Mouse (Mus musculus): ENCODE measurements around the gene Ptprn. TPM values are rescaled to one million over a fixed set of nuclear protein-coding genes. Genes with fewer than 3 reads are reported as not detected.

Ptprn gene
- polyA plus RNA-seq, 1 experiment = 3.6 TPM

DNA sequence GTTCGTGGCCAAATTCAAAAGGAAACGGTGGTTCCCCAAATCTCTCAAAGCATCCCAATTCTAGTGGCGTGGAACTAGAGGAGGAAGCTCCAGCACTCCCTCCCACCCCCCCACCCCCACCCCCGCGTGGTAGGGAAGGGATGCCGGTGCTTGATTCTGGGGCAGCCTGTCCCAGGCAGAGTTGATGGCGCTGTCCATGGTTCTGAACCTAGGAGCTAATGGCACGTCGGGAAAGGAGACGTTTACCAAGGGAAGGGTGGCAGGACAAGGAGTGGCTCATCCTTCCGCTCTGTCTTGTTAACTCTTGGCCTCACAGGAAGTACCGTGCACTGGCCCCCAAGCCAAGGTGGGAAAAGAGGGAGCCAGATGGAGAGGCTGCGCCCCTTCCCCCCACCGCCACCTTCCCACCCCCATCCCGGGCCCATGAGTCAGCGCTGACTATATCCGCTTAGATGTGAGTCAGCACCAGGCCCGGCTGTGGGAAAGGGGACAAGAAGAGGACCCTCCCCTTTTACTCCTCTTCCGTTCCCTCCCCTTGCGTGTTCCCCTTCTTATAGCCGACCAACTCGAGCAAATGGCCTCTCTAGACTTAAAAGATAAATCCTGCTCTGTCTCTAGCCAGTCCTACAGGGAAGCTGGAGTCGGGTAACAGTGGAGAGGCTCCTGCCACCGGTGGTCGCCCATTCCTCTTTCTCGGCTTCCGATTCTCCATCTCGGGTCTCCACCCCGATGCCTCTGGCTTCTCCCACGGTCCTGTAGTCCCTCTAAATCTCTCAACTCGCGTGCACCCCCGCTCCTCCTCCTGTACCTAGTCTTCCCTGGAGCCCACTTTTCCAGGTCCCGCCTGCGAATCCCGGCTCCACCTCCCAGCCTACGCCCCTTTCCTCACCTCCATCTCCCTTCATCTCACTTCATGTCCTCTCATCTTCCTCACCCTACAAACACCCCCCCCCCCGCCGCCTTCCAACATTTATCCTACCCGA is 1.0 kb downstream of the Ptprn start:
- H3K27me3 ChIP-seq (ENCODE audit: control insufficient read depth, insufficient read depth, insufficient read length) = peaks cover 11% of the 10 kb centered on the region
- H3K4me3 ChIP-seq = peak overlapping the region; percentile 9
- H3K4me2 ChIP-seq (ENCODE audit: low read depth) = peak overlapping the region; percentile 65
- no peaks in the 10 kb centered on the region for H3K36me3 ChIP-seq (ENCODE audit: control insufficient read depth, insufficient read depth)
- H3ac ChIP-seq (ENCODE audit: control insufficient read depth, insufficient read length) = no peak overlapping the region
- TF ChIP-seq POLR2A (IDR thresholded peaks at IDR 0.05; ENCODE audit: insufficient read length, low read depth) (no peak), MAX (IDR thresholded peaks at IDR 0.05; ENCODE audit: low read depth) (peak; percentile 55), REST (IDR thresholded peaks at IDR 0.05; ENCODE audit: insufficient read depth, insufficient read length) (peak; percentile 99)
- H3K79me2 ChIP-seq (ENCODE audit: control insufficient read depth, insufficient read depth) = no peaks in the 10 kb centered on the region

DNA sequence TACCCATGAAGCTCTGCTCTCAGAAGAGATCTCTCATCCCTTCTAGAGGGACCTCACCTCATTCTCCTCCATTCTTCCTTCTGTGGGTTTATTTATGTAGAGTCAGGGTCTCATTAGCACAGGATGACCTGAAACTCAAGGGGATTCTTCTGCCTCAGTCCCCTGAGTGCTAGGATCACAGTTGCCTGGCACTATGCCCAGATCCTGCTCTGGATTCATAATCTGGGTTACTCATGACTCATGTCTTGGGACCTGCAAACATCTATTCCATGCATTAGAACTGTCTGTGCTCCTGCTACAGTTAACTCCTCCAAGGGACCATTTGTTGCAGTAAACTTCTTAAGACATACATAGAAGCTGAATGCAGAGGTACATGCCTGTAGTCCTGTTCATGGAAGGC is 3.0 kb downstream of the Ptprn start:
- Histone ChIP-seq H3K4me3 (no peak overlapping the region), H3K27me3 (ENCODE audit: control insufficient read depth, insufficient read depth, insufficient read length) (peaks cover 11% of the 10 kb centered on the region)

DNA sequence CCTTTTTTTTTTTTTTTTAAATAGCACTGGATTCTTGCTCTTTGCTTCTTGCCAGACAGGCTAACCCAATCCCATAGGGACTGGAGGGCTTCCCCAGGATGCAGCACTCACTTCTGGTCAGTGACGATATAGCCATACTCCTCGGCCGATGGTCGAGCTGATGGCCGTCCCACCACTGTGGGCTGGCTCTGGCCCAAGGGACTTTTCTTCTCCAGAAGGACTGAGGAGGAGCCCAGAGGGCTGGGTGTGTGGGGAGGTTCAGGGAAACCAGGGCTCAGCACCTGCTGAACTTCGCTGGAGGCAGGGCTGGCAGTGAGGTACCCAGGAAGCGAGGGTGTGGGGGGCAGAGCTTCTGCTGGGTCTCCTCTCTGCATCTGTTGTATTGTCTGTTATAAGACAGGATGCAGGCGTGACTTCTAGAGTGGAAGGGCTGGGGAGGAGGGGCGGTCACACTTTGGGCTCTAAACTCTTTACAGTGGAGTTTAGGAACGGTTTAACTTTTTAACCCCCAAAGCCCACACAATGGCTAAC is 8.7 kb downstream of the Ptprn start:
- Histone ChIP-seq H3K36me3 (ENCODE audit: control insufficient read depth, insufficient read depth) (no peaks in the 10 kb centered on the region), H3ac (ENCODE audit: control insufficient read depth, insufficient read length) (no peak overlapping the region), H3K79me2 (ENCODE audit: control insufficient read depth, insufficient read depth) (no peaks in the 10 kb centered on the region), H3K4me3 (no peak overlapping the region), H3K4me2 (ENCODE audit: low read depth) (no peak overlapping the region), H3K27me3 (ENCODE audit: control insufficient read depth, insufficient read depth, insufficient read length) (no peaks in the 10 kb centered on the region)
- no peak for TF ChIP-seq MYOD1 (IDR thresholded peaks at IDR 0.05; ENCODE audit: control insufficient read depth in 1 of 3, insufficient read length in 2 of 3, low read depth in 2 of 3)
- TF ChIP-seq POLR2AphosphoS2 (IDR thresholded peaks at IDR 0.05; ENCODE audit: insufficient read length, low read depth) = no peak

More for the DNA sequence above, 3.0 kb downstream of the Ptprn start:
- Histone ChIP-seq H3ac (ENCODE audit: control insufficient read depth, insufficient read length) (no peak overlapping the region), H3K36me3 (ENCODE audit: control insufficient read depth, insufficient read depth) (no peaks in the 10 kb centered on the region), H3K4me2 (ENCODE audit: low read depth) (no peak overlapping the region), H3K79me2 (ENCODE audit: control insufficient read depth, insufficient read depth) (no peaks in the 10 kb centered on the region)
- TF ChIP-seq REST (IDR thresholded peaks at IDR 0.05; ENCODE audit: insufficient read depth, insufficient read length) = no peak
- no peak for TF ChIP-seq USF1 (IDR thresholded peaks at IDR 0.05; ENCODE audit: low read depth)
- no peak for TF ChIP-seq MAX (IDR thresholded peaks at IDR 0.05; ENCODE audit: low read depth)
- TF ChIP-seq TCF12 (IDR thresholded peaks at IDR 0.05; ENCODE audit: insufficient read depth, poor library complexity, severe bottlenecking) = no peak
- no peak for TF ChIP-seq MYOD1 (IDR thresholded peaks at IDR 0.05; ENCODE audit: control insufficient read depth in 1 of 3, insufficient read length in 2 of 3, low read depth in 2 of 3)
- no peak for TF ChIP-seq POLR2A (IDR thresholded peaks at IDR 0.05; ENCODE audit: insufficient read length, low read depth)

DNA sequence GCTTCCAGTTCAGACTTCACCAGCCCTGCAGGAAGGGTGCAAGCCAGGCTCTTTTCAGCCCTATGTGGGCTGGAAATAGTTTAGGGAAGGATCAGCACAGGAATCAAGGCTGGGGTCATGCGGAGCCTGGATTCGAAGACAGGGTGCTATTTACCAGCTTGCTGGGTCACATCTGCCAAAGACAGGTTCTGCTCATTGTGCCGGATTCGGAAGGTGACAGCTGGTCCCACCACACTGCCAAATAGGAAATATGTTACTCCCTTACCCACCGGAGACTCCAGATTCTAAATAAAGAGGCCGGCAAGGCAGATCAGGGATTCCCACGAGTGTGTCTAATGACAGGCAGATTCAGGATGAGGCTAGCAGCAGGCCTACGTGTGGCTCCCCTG is 9.7 kb downstream of the Ptprn start:
- Histone ChIP-seq H3K36me3 (ENCODE audit: control insufficient read depth, insufficient read depth) (no peaks in the 10 kb centered on the region), H3K4me3 (no peak overlapping the region), H3K4me2 (ENCODE audit: low read depth) (no peak overlapping the region), H3K27me3 (ENCODE audit: control insufficient read depth, insufficient read depth, insufficient read length) (no peaks in the 10 kb centered on the region), H3ac (ENCODE audit: control insufficient read depth, insufficient read length) (no peak overlapping the region), H3K79me2 (ENCODE audit: control insufficient read depth, insufficient read depth) (no peaks in the 10 kb centered on the region)
- TF ChIP-seq MYOD1 (IDR thresholded peaks at IDR 0.05; ENCODE audit: control insufficient read depth in 1 of 3, insufficient read length in 2 of 3, low read depth in 2 of 3) (no peak), MAX (IDR thresholded peaks at IDR 0.05; ENCODE audit: low read depth) (no peak), POLR2AphosphoS2 (IDR thresholded peaks at IDR 0.05; ENCODE audit: insufficient read length, low read depth) (no peak), USF1 (IDR thresholded peaks at IDR 0.05; ENCODE audit: low read depth) (no peak), TCF12 (IDR thresholded peaks at IDR 0.05; ENCODE audit: insufficient read depth, poor library complexity, severe bottlenecking) (no peak), SRF (IDR thresholded peaks at IDR 0.05; ENCODE audit: control insufficient read depth, insufficient read length, low read depth) (no peak), CEBPB (IDR thresholded peaks at IDR 0.05; ENCODE audit: insufficient read depth, poor library complexity, severe bottlenecking) (no peak), MYOG (IDR thresholded peaks at IDR 0.05; ENCODE audit: control insufficient read depth in 1 of 3, insufficient read depth in 1 of 3, insufficient read length in 2 of 3, low read depth in 2 of 3) (no peak), TCF3 (IDR thresholded peaks at IDR 0.05; ENCODE audit: insufficient read length, low read depth) (no peak), POLR2A (IDR thresholded peaks at IDR 0.05; ENCODE audit: insufficient read length, low read depth) (no peak), E2F4 (IDR thresholded peaks at IDR 0.05; ENCODE audit: insufficient read depth) (no peak), REST (IDR thresholded peaks at IDR 0.05; ENCODE audit: insufficient read depth, insufficient read length) (no peak)

DNA sequence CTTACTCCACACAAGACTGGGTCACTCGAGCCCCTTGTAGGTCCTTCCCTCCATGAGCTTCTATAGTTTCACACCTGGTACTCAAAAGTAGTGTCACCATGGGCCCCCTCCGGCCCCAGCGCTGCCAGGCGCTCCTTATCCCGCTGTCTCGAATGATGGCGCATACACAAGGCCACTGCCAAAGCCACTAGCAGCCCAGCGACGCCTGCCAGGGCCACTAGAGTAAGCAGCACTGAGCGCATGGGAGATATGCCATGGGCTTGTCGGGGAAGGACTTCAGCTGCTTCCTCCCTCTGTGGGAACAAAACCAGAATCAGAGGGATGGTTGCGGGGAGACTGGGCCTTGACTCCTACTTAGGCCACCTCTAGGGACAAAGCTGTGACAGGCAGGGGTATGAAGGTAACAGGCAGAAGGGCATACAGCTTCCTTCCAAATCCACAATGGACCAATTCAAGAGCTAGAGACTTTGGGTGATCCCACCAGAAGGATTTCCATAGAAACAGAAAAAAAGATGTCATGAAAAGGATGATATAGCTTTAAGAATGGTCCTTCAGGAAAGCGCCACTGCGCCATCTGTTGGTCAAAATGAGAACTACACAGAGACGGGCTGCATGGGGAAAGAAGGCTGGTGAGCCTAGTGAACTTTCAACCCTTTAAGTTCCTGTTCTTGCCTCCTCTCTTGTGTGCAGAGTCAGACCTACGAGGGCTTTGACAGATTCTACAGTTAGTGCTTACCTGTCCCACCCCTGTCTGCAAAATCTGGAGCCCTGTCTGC is 10.3 kb downstream of the Ptprn start:
- Histone ChIP-seq H3K4me2 (ENCODE audit: low read depth) (no peak overlapping the region), H3K79me2 (ENCODE audit: control insufficient read depth, insufficient read depth) (no peaks in the 10 kb centered on the region), H3K27me3 (ENCODE audit: control insufficient read depth, insufficient read depth, insufficient read length) (no peaks in the 10 kb centered on the region), H3K4me3 (no peak overlapping the region), H3K36me3 (ENCODE audit: control insufficient read depth, insufficient read depth) (no peaks in the 10 kb centered on the region), H3ac (ENCODE audit: control insufficient read depth, insufficient read length) (no peak overlapping the region)
- TF ChIP-seq CEBPB (IDR thresholded peaks at IDR 0.05; ENCODE audit: insufficient read depth, poor library complexity, severe bottlenecking) = no peak
- TF ChIP-seq MYOD1 (IDR thresholded peaks at IDR 0.05; ENCODE audit: control insufficient read depth in 1 of 3, insufficient read length in 2 of 3, low read depth in 2 of 3) = no peak
- no peak for TF ChIP-seq REST (IDR thresholded peaks at IDR 0.05; ENCODE audit: insufficient read depth, insufficient read length)
- TF ChIP-seq E2F4 (IDR thresholded peaks at IDR 0.05; ENCODE audit: insufficient read depth) = no peak
- no peak for TF ChIP-seq TCF12 (IDR thresholded peaks at IDR 0.05; ENCODE audit: insufficient read depth, poor library complexity, severe bottlenecking)
- TF ChIP-seq TCF3 (IDR thresholded peaks at IDR 0.05; ENCODE audit: insufficient read length, low read depth) = no peak
- TF ChIP-seq POLR2A (IDR thresholded peaks at IDR 0.05; ENCODE audit: insufficient read length, low read depth) = no peak
- TF ChIP-seq MYOG (IDR thresholded peaks at IDR 0.05; ENCODE audit: control insufficient read depth in 1 of 3, insufficient read depth in 1 of 3, insufficient read length in 2 of 3, low read depth in 2 of 3) = no peak
- no peak for TF ChIP-seq POLR2AphosphoS2 (IDR thresholded peaks at IDR 0.05; ENCODE audit: insufficient read length, low read depth)
- no peak for TF ChIP-seq USF1 (IDR thresholded peaks at IDR 0.05; ENCODE audit: low read depth)
- TF ChIP-seq SRF (IDR thresholded peaks at IDR 0.05; ENCODE audit: control insufficient read depth, insufficient read length, low read depth) = no peak
- no peak for TF ChIP-seq MAX (IDR thresholded peaks at IDR 0.05; ENCODE audit: low read depth)
